Mouse (Mus musculus) stomach, embryonic 16.5 days (tissue): ENCODE results near the gene Tbc1d5. TPM values are rescaled to one million over a fixed set of nuclear protein-coding genes. Genes with fewer than 3 reads are reported as not detected.

Experiments used
- ATAC-seq: fragments of 200-750 bp; cut with Nextera tagmentation; 2 replicates; pipeline ENCODE4 v1.8.0; 2017; ENCODE audit warnings: moderate number of reproducible peaks, moderate TSS enrichment; ENCODE audit not compliant: insufficient read depth, low FRiP score
- H3K27ac ChIP-seq: fragments of 300-500 bp; sonication (generic); 2 replicates; pipeline ENCODE4 v1.5.1; 2014; ENCODE audit warnings: low read length
- H3K27me3 ChIP-seq: fragments of 300-500 bp; sonication (generic); 2 replicates; pipeline ENCODE4 v1.6.1; 2014; ENCODE audit warnings: low read length, control low read depth, mixed read lengths; ENCODE audit not compliant: control insufficient read depth, insufficient read depth
- H3K36me3 ChIP-seq: fragments of 300-500 bp; sonication (generic); 2 replicates; pipeline ENCODE4 v1.6.1; 2014; ENCODE audit warnings: low read length; ENCODE audit not compliant: control insufficient read depth, insufficient read depth
- H3K4me1 ChIP-seq: fragments of 300-500 bp; sonication (generic); 2 replicates; pipeline ENCODE4 v1.6.1; 2014; ENCODE audit warnings: low read length, control low read depth, mixed read lengths; ENCODE audit not compliant: control insufficient read depth, insufficient read depth
- H3K4me2 ChIP-seq: fragments of 300-500 bp; sonication (generic); 2 replicates; pipeline ENCODE4 v1.6.1; 2014; ENCODE audit warnings: low read depth, low read length, mixed read lengths
- H3K4me3 ChIP-seq: fragments of 300-500 bp; sonication (generic); replicated peaks from 2 replicates; pipeline ENCODE4 v1.5.1; 2014; ENCODE audit warnings: mild to moderate bottlenecking, low read length
- H3K9ac ChIP-seq: fragments of 300-500 bp; sonication (generic); 2 replicates; pipeline ENCODE4 v1.6.1; 2014; ENCODE audit warnings: low read length
- H3K9me3 ChIP-seq: fragments of 300-500 bp; sonication (generic); replicated peaks from 2 replicates; pipeline ENCODE4 v1.6.1; 2016; ENCODE audit warnings: low read length, control low read depth; ENCODE audit not compliant: control insufficient read depth
- WGBS: fragments of 180-500 bp; shearing (Covaris S2); extraction: QIAGEN DNeasy Blood & Tissue Kit; methylation state at CpG from one replicate; pipeline ENCODE4 v1.1.7; 2014; 5-methylcytosine and 5-hydroxymethylcytosine counted together
- polyA plus RNA-seq: library from polyadenylated mRNA; unstranded; fragments of >200 nt; fragmentation: Nextera tagmentation; extraction: Ambion mirVana; gene quantifications from 2 replicates; pipeline ENCODE4 v1.2.1, GENCODE M21; 2015

Gene Tbc1d5
- polyA plus RNA-seq, 1 experiment from 2014 or later, result 13.3 TPM

- 86% methylated on average over 5 of the region's 5 CpGs for WGBS
- no peak overlapping the region for H3K4me3 ChIP-seq
- no peak overlapping the region for H3K4me2 ChIP-seq
- H3K36me3 ChIP-seq, result no peaks in the 10 kb centered on the region
- H3K9me3 ChIP-seq, result no peaks in the 10 kb centered on the region
- no peak overlapping the region for H3K9ac ChIP-seq
- no peaks in the 10 kb centered on the region for H3K27me3 ChIP-seq
- H3K4me1 ChIP-seq, result no peaks in the 10 kb centered on the region
- no peak for ATAC-seq
- H3K27ac ChIP-seq, result no peak overlapping the region
Observed at GRCm38 (mm10) chr17:50762231-50762630, 416.9 kb downstream of the Tbc1d5 start.

DNA sequence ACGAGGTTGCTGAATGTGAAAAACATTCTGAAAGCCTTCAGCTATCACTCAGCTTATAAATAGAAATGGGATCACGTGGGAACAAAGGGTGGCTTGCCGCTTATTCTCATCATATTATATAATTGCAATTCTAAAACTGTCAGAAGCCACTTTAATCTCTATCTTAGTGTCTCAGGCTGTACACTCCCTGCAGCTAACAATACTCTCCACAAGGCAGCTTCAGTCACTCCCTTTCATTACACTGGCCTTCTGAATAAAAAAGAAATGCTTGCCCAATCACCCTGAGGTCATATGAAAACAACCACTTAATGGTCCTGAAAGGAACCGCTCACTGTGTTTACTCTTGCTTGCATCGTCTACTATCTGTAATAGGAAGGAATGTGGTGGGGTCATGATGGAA is 418.1 kb downstream of the Tbc1d5 start:
- H3K27me3 ChIP-seq, result no peaks in the 10 kb centered on the region
- ATAC-seq, result no peak

DNA sequence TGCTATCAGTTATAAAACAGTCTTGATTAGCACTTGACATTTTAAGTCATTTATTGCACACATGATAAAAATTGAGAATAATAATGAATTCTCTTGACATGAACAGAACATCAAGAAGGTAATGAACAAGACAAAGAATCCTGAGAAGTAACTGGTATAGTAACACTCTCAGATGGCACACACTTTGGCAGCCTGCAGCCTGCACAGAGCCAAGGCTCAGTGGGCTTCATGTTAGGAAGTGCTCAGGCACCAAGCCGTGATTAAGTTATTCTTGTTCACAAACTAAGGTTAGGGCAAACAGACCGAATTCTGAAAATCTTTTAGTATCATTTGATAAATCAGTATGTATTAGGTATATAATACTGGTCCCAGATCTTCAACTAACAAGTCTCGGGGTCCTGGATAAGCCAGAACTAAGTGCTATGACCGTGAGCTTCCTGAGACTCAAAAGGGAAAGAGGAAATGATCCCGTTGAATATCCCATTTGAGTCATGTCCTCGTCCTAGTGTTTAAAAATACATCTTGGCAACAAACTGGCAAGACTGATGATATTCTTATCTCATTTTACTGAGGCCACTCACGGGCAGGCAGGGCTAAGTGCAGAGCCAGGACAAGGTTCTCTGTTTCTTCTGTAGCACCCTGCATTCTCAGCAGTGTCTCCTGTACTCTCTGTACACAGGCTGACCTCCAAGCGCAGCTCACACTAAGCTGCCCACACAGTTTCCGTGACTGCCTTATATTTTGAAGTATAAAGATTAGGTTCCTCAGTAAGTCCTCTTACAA is 425.6 kb downstream of the Tbc1d5 start:
- no peak overlapping the region for H3K4me2 ChIP-seq
- H3K9me3 ChIP-seq, result no peaks in the 10 kb centered on the region
- 51% methylated on average over 9 of the region's 9 CpGs for WGBS
- H3K4me1 ChIP-seq, result no peaks in the 10 kb centered on the region
- no peaks in the 10 kb centered on the region for H3K27me3 ChIP-seq
- H3K36me3 ChIP-seq, result no peaks in the 10 kb centered on the region
- no peak for ATAC-seq
- H3K9ac ChIP-seq, result no peak overlapping the region
- no peak overlapping the region for H3K27ac ChIP-seq
- H3K4me3 ChIP-seq, result no peak overlapping the region

More for the DNA sequence above, 418.1 kb downstream of the Tbc1d5 start:
- Histone ChIP-seq H3K9me3 (no peaks in the 10 kb centered on the region), H3K4me2 (no peak overlapping the region), H3K4me3 (no peak overlapping the region), H3K9ac (no peak overlapping the region), H3K36me3 (no peaks in the 10 kb centered on the region), H3K27ac (no peak overlapping the region), H3K4me1 (no peaks in the 10 kb centered on the region)
- WGBS, result 41% methylated on average over 5 of the region's 5 CpGs

- Histone ChIP-seq H3K27me3 (no peaks in the 10 kb centered on the region), H3K36me3 (no peaks in the 10 kb centered on the region), H3K4me2 (no peak overlapping the region), H3K27ac (no peak overlapping the region), H3K9me3 (no peaks in the 10 kb centered on the region), H3K4me3 (no peak overlapping the region), H3K9ac (no peak overlapping the region), H3K4me1 (no peaks in the 10 kb centered on the region)
- WGBS, result 91% methylated on average over 3 of the region's 3 CpGs
- ATAC-seq, result no peak
Observed at GRCm38 (mm10) chr17:50752753-50753152, 426.4 kb downstream of the Tbc1d5 start.

DNA sequence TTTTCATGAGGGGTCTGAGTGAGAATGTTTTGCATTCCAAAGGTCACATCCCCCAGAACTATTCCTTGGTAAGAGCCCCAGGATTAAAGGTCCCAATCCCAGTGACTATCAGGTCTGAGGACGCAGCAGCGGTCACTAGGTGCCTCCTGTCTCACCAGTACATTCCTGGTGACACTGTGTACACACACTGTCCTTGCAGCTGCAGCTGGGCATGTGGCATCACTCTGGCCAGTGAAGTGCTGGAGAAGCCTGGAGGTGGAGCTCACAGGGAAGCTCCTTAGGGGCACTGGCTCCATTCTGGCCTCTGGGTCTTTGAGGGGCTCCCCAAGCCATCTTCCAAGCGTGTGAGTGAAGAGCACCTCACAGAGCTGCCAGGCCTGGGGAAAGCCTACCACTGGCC is 427.2 kb downstream of the Tbc1d5 start:
- Histone ChIP-seq H3K9me3 (no peaks in the 10 kb centered on the region), H3K27ac (no peak overlapping the region), H3K4me3 (no peak overlapping the region), H3K4me2 (no peak overlapping the region), H3K9ac (no peak overlapping the region), H3K27me3 (no peaks in the 10 kb centered on the region), H3K4me1 (no peaks in the 10 kb centered on the region), H3K36me3 (no peaks in the 10 kb centered on the region)
- ATAC-seq, result no peak
- WGBS, result 86% methylated on average over 3 of the region's 3 CpGs

GRCm38 (mm10) chr17:50750874-50751273 is 428.3 kb downstream of the Tbc1d5 start:
- Histone ChIP-seq H3K27me3 (no peaks in the 10 kb centered on the region), H3K27ac (no peak overlapping the region), H3K9me3 (no peaks in the 10 kb centered on the region), H3K9ac (no peak overlapping the region), H3K4me1 (no peaks in the 10 kb centered on the region), H3K4me3 (no peak overlapping the region), H3K4me2 (no peak overlapping the region), H3K36me3 (no peaks in the 10 kb centered on the region)
- WGBS, result 51% methylated on average over 2 of the region's 2 CpGs
- ATAC-seq, result no peak

DNA sequence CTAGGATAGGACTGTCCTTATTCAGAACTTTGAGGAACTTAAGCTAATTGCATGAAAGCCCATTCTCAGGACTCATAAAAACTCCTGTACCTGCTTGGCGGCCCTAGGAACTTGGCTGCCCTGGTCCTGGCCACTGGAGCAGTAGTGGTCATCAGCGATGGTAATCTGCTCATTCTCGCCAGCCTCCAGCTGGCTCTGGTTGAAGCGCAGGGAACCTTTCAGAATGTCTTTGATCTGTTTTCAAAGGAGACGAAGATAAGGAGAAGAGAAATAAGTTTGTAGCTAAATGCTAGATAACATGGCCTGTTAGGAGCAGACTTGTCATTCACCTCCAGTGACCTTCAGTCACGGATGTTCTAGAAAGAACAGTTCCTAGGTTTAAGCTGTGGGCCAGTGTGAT is 437.8 kb downstream of the Tbc1d5 start:
- no peaks in the 10 kb centered on the region for H3K27me3 ChIP-seq
- no peaks in the 10 kb centered on the region for H3K4me1 ChIP-seq
- H3K36me3 ChIP-seq, result no peaks in the 10 kb centered on the region
- ATAC-seq, result no peak
- WGBS, result 74% methylated on average over 6 of the region's 6 CpGs
- H3K27ac ChIP-seq, result no peak overlapping the region
- no peak overlapping the region for H3K4me2 ChIP-seq
- no peak overlapping the region for H3K9ac ChIP-seq
- no peaks in the 10 kb centered on the region for H3K9me3 ChIP-seq
- no peak overlapping the region for H3K4me3 ChIP-seq

DNA sequence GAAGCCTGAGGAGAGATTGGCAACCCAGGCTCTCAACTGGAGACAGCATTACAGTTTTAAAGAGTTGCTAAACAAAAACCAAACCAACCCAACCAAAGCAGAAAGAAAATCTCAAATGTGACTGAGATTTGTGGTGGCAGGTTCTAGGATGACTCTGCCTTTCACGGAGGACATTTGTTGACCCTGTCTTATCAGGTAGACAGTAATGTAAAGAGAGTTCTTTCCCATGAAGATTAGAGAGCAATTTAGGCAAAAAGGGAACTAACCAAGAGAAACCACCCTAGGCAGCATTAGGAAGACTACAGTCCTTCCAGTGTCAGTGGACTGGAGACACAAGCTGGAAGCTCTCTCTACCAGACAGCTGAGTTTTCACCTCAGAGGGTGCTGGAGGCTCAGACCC is 438.3 kb downstream of the Tbc1d5 start:
- Histone ChIP-seq H3K9me3 (no peaks in the 10 kb centered on the region), H3K27ac (no peak overlapping the region), H3K4me2 (no peak overlapping the region), H3K36me3 (no peaks in the 10 kb centered on the region), H3K9ac (no peak overlapping the region), H3K4me3 (no peak overlapping the region), H3K4me1 (peaks cover 5% of the 10 kb centered on the region; the same call in 1 of the 2 replicates), H3K27me3 (no peaks in the 10 kb centered on the region)
- WGBS, result 43% methylated on average over 1 of the region's 1 CpGs
- ATAC-seq, result no peak

- Histone ChIP-seq H3K9me3 (no peaks in the 10 kb centered on the region), H3K27ac (no peak overlapping the region), H3K4me3 (no peak overlapping the region), H3K27me3 (no peaks in the 10 kb centered on the region), H3K4me1 (peaks cover 10% of the 10 kb centered on the region; the same call in 1 of the 2 replicates), H3K9ac (no peak overlapping the region), H3K36me3 (no peaks in the 10 kb centered on the region), H3K4me2 (no peak overlapping the region)
- 67% methylated on average over 2 of the region's 2 CpGs for WGBS
- ATAC-seq, result no peak
Observed at GRCm38 (mm10) chr17:50738476-50738875, 440.7 kb downstream of the Tbc1d5 start.
